Mouse (Mus musculus) right cerebral cortex, postnatal 4 days (tissue): ENCODE measurements around the gene E430018J23Rik.
A peak's percentile ranks its signal among the peaks of the same experiment; 100 is the strongest.
"Not testable (repeated sequence)": the region's sequence is repeated elsewhere in the genome, so short reads cannot be mapped to it uniquely, and the experiment has no call there.

Experiments used
- DNase-seq: peaks from one replicate; pipeline ENCODE4 v3.0.0-alpha.2; 2022

Gene E430018J23Rik

GRCm38 (mm10) chr7:127375271-127376245 lies 17.9 kb downstream of the E430018J23Rik start, which contains the start of gene Zfp747:
TSS of gene Zfp747 (minus strand) at chr7:127376050.
- DNase-seq, result peak; percentile 83

GRCm38 (mm10) chr7:127371870-127372269 lies 21.6 kb downstream of the E430018J23Rik start:
- DNase-seq, result not testable (repeated sequence)

- no peak for DNase-seq
These were observed 22.2 kb downstream of the E430018J23Rik start for GRCm38 (mm10) chr7:127371213-127371612.

- DNase-seq, result no peak
These were observed 27.2 kb downstream of the E430018J23Rik start for GRCm38 (mm10) chr7:127366249-127366648.

GRCm38 (mm10) chr7:127364166-127364565 lies 29.3 kb downstream of the E430018J23Rik start:
- no peak for DNase-seq

- DNase-seq, result no peak
These were observed 29.9 kb downstream of the E430018J23Rik start for GRCm38 (mm10) chr7:127363475-127363921.

GRCm38 (mm10) chr7:127362418-127362817 lies 31.0 kb downstream of the E430018J23Rik start:
- DNase-seq, result not testable (repeated sequence)

- DNase-seq, result no peak
These were observed 32.0 kb downstream of the E430018J23Rik start for GRCm38 (mm10) chr7:127361449-127361848.

- no peak for DNase-seq
These were observed 33.2 kb downstream of the E430018J23Rik start for GRCm38 (mm10) chr7:127360265-127360664.

GRCm38 (mm10) chr7:127358472-127358871 lies 35.0 kb downstream of the E430018J23Rik start:
- DNase-seq, result no peak

- no peak for DNase-seq
These were observed 35.6 kb downstream of the E430018J23Rik start for GRCm38 (mm10) chr7:127357871-127358270.

- no peak for DNase-seq
These were observed 37.6 kb downstream of the E430018J23Rik start for GRCm38 (mm10) chr7:127355796-127356195.

- DNase-seq, result no peak
These were observed 42.0 kb downstream of the E430018J23Rik start for GRCm38 (mm10) chr7:127351230-127352004.

- DNase-seq, result no peak
These were observed 46.8 kb downstream of the E430018J23Rik start for GRCm38 (mm10) chr7:127346676-127347075.

- DNase-seq, result peak; percentile 99
These were observed 47.7 kb downstream of the E430018J23Rik start, which contains the start of gene Zfp768 for GRCm38 (mm10) chr7:127345512-127346325. TSS of gene Zfp768 (minus strand) at chr7:127345589.

GRCm38 (mm10) chr7:127345092-127345491 lies 48.3 kb downstream of the E430018J23Rik start:
- peak; percentile 55 for DNase-seq

- no peak for DNase-seq
These were observed 49.1 kb downstream of the E430018J23Rik start for GRCm38 (mm10) chr7:127344371-127344770.

GRCm38 (mm10) chr7:127343351-127344019 lies 49.9 kb downstream of the E430018J23Rik start:
- no peak for DNase-seq

- no peak for DNase-seq
These were observed 50.5 kb downstream of the E430018J23Rik start for GRCm38 (mm10) chr7:127342888-127343287.

GRCm38 (mm10) chr7:127342332-127342731 lies 51.1 kb downstream of the E430018J23Rik start:
- DNase-seq, result no peak

GRCm38 (mm10) chr7:127341861-127342260 lies 51.6 kb downstream of the E430018J23Rik start:
- not testable (repeated sequence) for DNase-seq

GRCm38 (mm10) chr7:127341356-127341755 lies 52.1 kb downstream of the E430018J23Rik start:
- DNase-seq, result no peak
